Mouse (Mus musculus) left cerebral cortex, postnatal 10 days (tissue): ENCODE data around the gene Gm3259. TPM values are rescaled to one million over a fixed set of nuclear protein-coding genes. Genes with fewer than 3 reads are reported as not detected.
"Not testable (repeated sequence)": the region's sequence is repeated elsewhere in the genome, so short reads cannot be mapped to it uniquely, and the experiment has no call there.

Source experiments
- DNase-seq, 2 experiments: peaks; one replicate each; pipeline ENCODE4 v3.0.0; 2021 to 2022; ENCODE audit warnings: low spot score in 2 of 2, mixed read lengths in 1 of 2; ENCODE audit errors: extremely low spot score in 1 of 2
- intact Hi-C: fragments of 180-260 bp; cut with DNase I; formaldehyde crosslinking; loops from one replicate; pipeline ENCODE4 v1.15.1; 2025
- total RNA-seq, 2 experiments: library from RNA; stranded (reverse); gene quantifications; 2 replicates each; pipeline ENCODE4 v1.2.3; 2021

The Gm3259 gene
- total RNA-seq: not detected

DNA sequence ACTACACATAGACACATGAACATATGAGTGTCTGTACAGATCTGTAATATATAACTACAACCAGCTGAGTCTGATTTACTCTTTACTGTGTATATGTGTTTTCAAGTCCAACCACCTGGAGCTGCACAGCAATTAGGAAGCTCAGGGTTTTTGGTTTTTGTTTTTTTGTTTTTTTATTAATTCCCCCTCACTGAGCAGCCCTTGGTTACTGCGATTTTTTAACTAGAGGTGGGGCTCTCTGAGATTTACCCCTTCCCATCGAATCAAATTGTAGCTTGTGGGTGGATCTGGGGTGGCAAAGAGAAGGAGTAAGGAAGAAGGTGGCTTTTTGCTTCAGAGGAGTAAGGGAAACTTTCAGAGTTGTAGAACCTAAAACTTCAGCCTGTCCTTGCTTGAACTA lies at the start of gene Gm3259:
Gm3259 (plus strand) TSS at position 301 of the 400 bp plus-strand sequence.
- intact Hi-C loops, DNase-seq: not testable (repeated sequence)

DNA sequence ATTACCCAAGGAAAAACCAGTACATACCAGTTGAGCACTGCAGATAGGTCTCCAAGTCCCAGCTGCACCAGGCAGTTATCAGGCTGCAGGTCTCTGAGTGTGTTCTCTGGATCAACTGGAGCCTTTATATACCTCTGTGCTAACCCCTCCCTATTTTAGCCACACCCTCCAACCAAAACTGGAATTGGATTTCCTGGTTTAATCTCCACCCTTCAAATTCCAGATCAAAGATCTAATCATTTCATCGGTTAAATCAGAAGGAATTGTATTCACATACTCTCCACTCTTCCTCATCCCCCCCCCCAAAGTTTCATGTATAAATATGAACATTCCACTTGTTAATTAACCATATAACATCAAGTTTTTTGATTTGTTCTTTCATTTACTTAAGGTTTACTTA lies 33.0 kb upstream of the Gm3259 start, which contains the start of gene Gm10424:
Gm10424 (minus strand) TSS at position 101 of the 400 bp plus-strand sequence.
- intact Hi-C loops, DNase-seq: not testable (repeated sequence)

Other genes starting within 250 kb of the Gm3259 start
- gene Gm7942, start 199.0 kb upstream of the Gm3259 start, total RNA-seq: not detected
- gene Gm16513, start 123.3 kb upstream of the Gm3259 start, total RNA-seq: not detected
- not detected for gene Gm10424, start 33.1 kb upstream of the Gm3259 start, total RNA-seq
- gene D5Ertd577e, start 150.9 kb downstream of the Gm3259 start, total RNA-seq: not detected
- not detected for gene Gm3286, start 204.8 kb downstream of the Gm3259 start, total RNA-seq